Mouse (Mus musculus) embryo, embryonic 11 days (tissue): ENCODE results near the gene Ciz1.

ENCODE experiments used
- DNase-seq: peaks from one replicate; pipeline ENCODE4 v3.0.0-alpha.2; 2015

Ciz1 gene

GRCm38 (mm10) chr2:32319586-32320580 lies 32.2 kb upstream of the Ciz1 start:
- DNase-seq = peak; percentile 82

- DNase-seq = no peak
Measured at GRCm38 (mm10) chr2:32320721-32321120, 31.4 kb upstream of the Ciz1 start.

- DNase-seq = no peak
Measured at GRCm38 (mm10) chr2:32321591-32322298, 30.4 kb upstream of the Ciz1 start.

GRCm38 (mm10) chr2:32322754-32323741 lies 29.1 kb upstream of the Ciz1 start:
- DNase-seq = no peak

GRCm38 (mm10) chr2:32324322-32324721 lies 27.8 kb upstream of the Ciz1 start:
- DNase-seq = no peak

- DNase-seq = no peak
Measured at GRCm38 (mm10) chr2:32325342-32325741, 26.8 kb upstream of the Ciz1 start.

- DNase-seq = no peak
Measured at GRCm38 (mm10) chr2:32327200-32327599, 24.9 kb upstream of the Ciz1 start.

- DNase-seq = peak; percentile 57
Measured at GRCm38 (mm10) chr2:32328911-32329460, 23.1 kb upstream of the Ciz1 start.

- peak; percentile 46 for DNase-seq
Measured at GRCm38 (mm10) chr2:32329531-32329930, 22.6 kb upstream of the Ciz1 start.

- DNase-seq = no peak
Measured at GRCm38 (mm10) chr2:32332159-32332558, 20.0 kb upstream of the Ciz1 start.

- DNase-seq = no peak
Measured at GRCm38 (mm10) chr2:32335888-32336287, 16.2 kb upstream of the Ciz1 start.

- no peak for DNase-seq
Measured at GRCm38 (mm10) chr2:32339912-32340642, 12.1 kb upstream of the Ciz1 start.

- no peak for DNase-seq
Measured at GRCm38 (mm10) chr2:32340836-32341633, 11.1 kb upstream of the Ciz1 start.

- no peak for DNase-seq
Measured at GRCm38 (mm10) chr2:32341634-32341939, 10.5 kb upstream of the Ciz1 start.

- no peak for DNase-seq
Measured at GRCm38 (mm10) chr2:32342039-32342438, 10.1 kb upstream of the Ciz1 start.

- DNase-seq = no peak
Measured at GRCm38 (mm10) chr2:32342539-32343350, 9.4 kb upstream of the Ciz1 start.

- no peak for DNase-seq
Measured at GRCm38 (mm10) chr2:32343351-32343671, 8.8 kb upstream of the Ciz1 start.

- DNase-seq = no peak
Measured at GRCm38 (mm10) chr2:32344056-32344455, 8.1 kb upstream of the Ciz1 start.

- no peak for DNase-seq
Measured at GRCm38 (mm10) chr2:32344598-32345321, 7.4 kb upstream of the Ciz1 start.
